Mouse (Mus musculus) bone marrow, adult 2 months (tissue): ENCODE measurements around the gene Dzank1. TPM values are rescaled to one million over a fixed set of nuclear protein-coding genes. Genes with fewer than 3 reads are reported as not detected.

Experiments
- H3K27ac ChIP-seq: fragments of 200-500 bp; 2 replicates; pipeline ENCODE4 v1.5.1; 2012; ENCODE audit warnings: low read depth, mild to moderate bottlenecking, control low read depth, inconsistent platforms, low read length; ENCODE audit not compliant: control insufficient read depth, poor library complexity, insufficient read depth
- H3K4me1 ChIP-seq: fragments of 200-500 bp; 2 replicates; pipeline ENCODE4 v1.6.1; 2011; ENCODE audit warnings: low read length; ENCODE audit not compliant: control insufficient read depth, insufficient read depth
- H3K4me3 ChIP-seq: fragments of 200-500 bp; replicated peaks from 2 replicates; pipeline ENCODE3; 2011; ENCODE audit warnings: mild to moderate bottlenecking, low read depth, low read length, control low read depth; ENCODE audit not compliant: control insufficient read depth
- CTCF ChIP-seq: fragments of 200-500 bp; IDR thresholded peaks from 2 replicates; pipeline ENCODE4 v1.5.1; 2011; ENCODE audit warnings: low read length, control low read depth; ENCODE audit not compliant: control insufficient read depth, insufficient read depth
- POLR2A ChIP-seq: fragments of 200-500 bp; IDR thresholded peaks from 2 replicates; pipeline ENCODE4 v1.6.1; 2011; ENCODE audit warnings: low read depth, mild to moderate bottlenecking, control low read depth, low read length, borderline replicate concordance; ENCODE audit not compliant: control insufficient read depth
- WGBS: fragments of 180-500 bp; shearing (Covaris S2); methylation state at CpG from one replicate; pipeline ENCODE4 v1.1.7; 2018; 5-methylcytosine and 5-hydroxymethylcytosine counted together
- polyA plus RNA-seq: library from polyadenylated mRNA; stranded (reverse); fragments of >200 nt; gene quantifications from 2 replicates; pipeline ENCODE4 v1.2.4, GENCODE M21; 2011; ENCODE audit warnings: low replicate concordance; ENCODE audit not compliant: missing spikeins, insufficient read depth, insufficient read length

The Dzank1 gene
- polyA plus RNA-seq, 1 experiment = 0.37 TPM

DNA sequence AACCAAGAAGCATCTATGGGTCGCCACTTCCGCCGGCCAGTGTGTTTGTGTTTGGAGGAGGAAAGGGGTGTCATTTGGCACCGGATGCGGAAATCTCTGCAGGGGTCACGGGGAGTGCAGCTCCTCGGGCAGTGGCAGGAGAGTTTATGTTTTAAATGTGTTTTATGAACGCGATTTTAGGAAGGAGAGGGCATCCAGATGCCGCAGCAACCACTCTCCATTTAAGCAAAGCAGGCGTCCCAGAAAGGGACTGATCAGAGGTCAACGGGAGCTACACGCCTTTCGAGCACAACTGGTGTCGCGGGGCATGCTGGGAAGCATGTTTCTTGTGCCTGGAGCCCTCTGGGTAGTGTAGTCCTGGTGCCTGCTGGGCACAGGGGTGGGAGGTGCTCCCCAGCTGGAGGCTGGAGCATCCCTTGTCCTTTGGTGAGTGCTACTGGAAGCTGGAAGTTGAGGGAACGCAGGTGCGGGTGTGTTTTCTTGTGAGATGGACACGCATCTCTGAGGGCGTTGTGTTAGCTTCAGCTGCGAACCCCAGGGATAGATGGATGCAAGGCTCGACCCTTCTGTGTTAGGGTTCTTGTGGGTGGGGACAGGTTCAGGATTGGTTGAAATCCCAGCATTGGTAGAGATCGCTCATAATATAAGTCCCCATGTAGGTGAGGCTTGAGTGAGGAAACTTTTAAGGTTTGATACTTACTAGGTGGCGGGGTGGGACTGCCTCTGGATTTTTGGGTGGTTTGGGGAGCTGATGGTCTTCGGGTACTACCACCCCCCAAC is 68.0 kb downstream of the Dzank1 start:
- Histone ChIP-seq H3K27ac (no peak overlapping the region), H3K4me1 (peaks cover 2% of the 10 kb centered on the region; the same call in 1 of the 2 replicates), H3K4me3 (peak overlapping the region; percentile 72)
- 17% methylated on average over 25 of the region's 25 CpGs for WGBS
- TF ChIP-seq POLR2A = no peak
- no peak for TF ChIP-seq CTCF

DNA sequence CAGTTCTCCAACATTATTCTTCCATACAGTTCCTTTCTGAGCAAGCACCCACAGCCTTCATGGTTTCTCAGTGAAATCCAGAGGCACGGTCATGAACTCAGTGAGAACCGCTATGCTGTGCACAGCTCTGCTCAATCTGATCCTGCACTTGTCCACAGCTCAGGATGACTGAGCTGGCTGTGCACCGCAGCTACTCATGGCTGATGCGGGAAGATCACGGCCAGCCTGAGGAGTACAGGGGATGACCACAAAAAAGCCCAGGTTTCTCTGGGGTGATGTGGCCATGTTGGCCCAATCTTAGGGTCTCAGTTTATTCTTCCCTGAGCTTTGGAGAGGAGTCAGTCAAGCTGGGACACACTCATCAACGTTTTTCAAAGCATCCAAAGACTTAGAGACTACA is 68.9 kb downstream of the Dzank1 start:
- H3K27ac ChIP-seq = no peak overlapping the region
- H3K4me1 ChIP-seq = peaks cover 2% of the 10 kb centered on the region; the same call in 1 of the 2 replicates
- WGBS = 81% methylated on average over 6 of the region's 6 CpGs
- H3K4me3 ChIP-seq = no peak overlapping the region
- TF ChIP-seq POLR2A (no peak), CTCF (no peak)

DNA sequence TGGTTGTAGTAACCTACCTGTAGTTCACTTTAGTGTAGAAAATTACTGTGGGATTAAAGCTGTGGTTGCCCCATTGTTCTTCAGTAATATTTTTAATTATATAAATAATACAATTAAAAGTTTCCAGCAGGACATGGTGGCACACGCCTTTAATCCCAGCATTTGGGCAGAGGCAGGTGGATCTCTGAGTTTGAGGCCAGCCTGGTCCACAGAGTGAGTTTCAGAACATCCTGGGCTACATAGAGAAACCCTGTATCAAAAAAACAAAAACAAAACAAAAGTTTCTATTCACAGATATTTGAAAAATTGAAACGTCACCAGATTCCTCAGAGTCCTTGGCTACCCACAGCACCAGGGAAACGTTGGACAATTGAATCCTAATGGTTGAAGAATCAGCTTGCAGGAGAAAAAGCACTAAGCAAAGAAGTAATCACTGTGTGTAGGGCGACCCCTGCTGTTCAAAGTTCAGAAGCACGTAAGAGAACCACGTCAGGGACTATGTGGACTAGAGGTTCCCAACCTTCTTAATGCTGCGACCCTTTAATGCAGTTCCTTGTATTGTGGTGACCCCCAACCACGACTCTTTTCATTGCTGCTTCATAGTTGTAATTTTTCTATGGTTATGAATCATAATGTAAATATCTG is 74.7 kb downstream of the Dzank1 start:
- Histone ChIP-seq H3K27ac (no peak overlapping the region), H3K4me1 (no peaks in the 10 kb centered on the region), H3K4me3 (no peak overlapping the region)
- TF ChIP-seq POLR2A = no peak
- TF ChIP-seq CTCF = peak; percentile 41
- 10% methylated on average over 8 of the region's 8 CpGs for WGBS

DNA sequence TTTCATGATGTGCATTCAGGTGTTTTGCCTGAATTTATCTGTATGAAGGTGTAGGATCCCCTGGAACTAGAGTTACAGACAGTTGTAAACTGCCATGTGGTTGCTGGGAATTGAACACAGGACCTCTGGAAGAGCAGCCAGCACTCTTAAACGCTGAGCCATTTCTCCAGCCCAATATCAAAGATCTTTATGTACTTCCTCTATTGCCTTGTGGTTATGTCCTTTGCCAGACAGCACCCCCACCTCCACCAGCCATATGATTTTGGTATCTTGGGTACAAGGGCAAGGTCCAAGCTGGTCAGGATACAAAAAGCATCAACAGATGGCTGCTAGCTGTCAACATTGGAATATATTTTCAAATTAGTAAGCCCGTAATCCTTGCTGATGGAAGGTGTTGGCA is 76.8 kb downstream of the Dzank1 start:
- no peak for TF ChIP-seq POLR2A
- H3K4me3 ChIP-seq = no peak overlapping the region
- 36% methylated on average over 2 of the region's 2 CpGs for whole genome bisulfite sequencing
- no peak overlapping the region for H3K27ac ChIP-seq
- H3K4me1 ChIP-seq = no peaks in the 10 kb centered on the region; the same call in 1 of the 2 replicates

DNA sequence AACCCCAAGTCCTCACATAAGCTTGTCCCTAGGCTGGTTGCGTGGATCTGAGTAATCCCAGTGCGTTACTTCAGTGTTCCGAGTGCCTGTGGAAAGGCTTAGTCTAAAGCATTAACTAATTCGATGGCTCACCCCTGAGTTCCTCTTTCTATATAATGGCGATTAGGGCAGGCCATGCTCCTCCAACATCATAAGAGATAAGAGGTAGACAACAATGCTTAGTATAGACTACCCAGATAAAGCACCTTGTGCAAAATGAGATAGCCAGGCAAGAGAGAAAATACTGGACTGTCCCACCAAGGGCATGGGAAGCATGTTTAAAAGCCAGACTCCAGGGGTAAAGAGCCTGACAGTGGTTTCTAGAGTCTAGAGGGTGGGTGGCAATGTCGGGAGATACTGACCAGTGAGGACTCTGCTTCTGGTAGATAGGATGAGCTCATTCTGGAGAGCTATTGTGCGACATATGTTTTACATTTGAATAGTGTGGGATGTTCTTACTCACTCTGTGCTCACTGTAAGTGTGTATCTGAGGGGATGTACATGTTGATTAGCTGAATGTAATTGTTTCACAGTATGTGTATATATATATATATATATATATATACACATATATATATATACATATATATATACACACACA is 80.7 kb downstream of the Dzank1 start:
- TF ChIP-seq POLR2A (no peak), CTCF (no peak)
- WGBS = 61% methylated on average over 7 of the region's 7 CpGs
- H3K4me3 ChIP-seq = no peak overlapping the region

DNA sequence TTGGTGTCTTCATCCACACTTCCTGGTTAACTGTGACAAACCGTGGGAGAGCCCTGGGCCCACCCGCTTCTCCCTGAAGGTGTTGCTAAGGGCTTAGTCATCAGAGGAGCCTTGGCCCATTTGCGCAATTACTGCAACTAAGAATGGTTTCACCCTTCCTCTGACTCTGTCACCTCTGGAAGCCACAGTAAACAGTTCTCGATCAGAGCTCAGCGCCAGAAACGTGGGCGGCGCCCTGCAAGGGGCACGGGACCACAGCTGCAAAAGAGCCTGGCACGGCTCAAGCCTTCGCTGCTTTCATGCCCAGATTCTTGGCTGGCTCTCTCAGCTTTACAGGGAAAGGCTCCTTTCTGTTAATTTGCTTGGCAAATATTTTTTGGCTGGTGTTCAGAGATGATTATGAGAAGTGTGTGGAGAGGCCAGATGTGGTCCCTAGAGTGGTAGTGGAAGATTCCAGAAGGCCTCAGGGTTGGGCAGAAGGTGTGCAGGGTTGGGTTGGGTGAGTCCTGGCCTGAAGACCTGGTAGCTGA is 85.8 kb downstream of the Dzank1 start:
- TF ChIP-seq CTCF = no peak
- no peaks in the 10 kb centered on the region; the same call in 1 of the 2 replicates for H3K4me1 ChIP-seq
- 48% methylated on average over 11 of the region's 11 CpGs for WGBS
- H3K27ac ChIP-seq = no peak overlapping the region
- no peak overlapping the region for H3K4me3 ChIP-seq

More for the DNA sequence above, 80.7 kb downstream of the Dzank1 start:
- Histone ChIP-seq H3K27ac (no peak overlapping the region), H3K4me1 (no peaks in the 10 kb centered on the region; the same call in 1 of the 2 replicates)

DNA sequence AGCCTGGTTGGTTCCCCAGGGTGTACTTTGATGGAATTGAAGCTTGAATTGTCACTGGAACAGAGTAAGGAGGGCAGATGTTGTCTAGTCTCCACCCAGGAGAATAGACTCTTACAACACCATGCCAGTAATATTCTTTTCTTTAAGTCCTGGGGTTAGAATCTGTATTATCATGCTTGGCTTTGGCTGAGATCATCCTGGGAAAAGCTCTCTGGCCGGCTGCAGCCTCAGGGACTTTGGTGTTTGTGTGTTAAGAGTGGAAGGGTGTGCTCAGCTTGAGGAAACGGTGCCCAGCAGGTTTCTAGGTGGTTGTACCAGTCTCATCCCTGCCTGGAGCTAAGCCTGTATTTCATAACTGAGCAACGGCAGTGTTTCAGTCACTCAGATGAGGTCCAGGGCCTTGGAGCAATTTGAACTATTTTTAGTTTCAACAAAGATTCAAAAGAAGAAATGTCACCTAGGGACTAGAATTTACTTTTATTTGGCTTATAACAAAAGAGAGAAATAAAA is 88.0 kb downstream of the Dzank1 start:
- Histone ChIP-seq H3K27ac (no peak overlapping the region), H3K4me3 (no peak overlapping the region), H3K4me1 (no peaks in the 10 kb centered on the region)
- TF ChIP-seq POLR2A = no peak
- no peak for TF ChIP-seq CTCF
- WGBS = 51% methylated on average over 3 of the region's 3 CpGs

DNA sequence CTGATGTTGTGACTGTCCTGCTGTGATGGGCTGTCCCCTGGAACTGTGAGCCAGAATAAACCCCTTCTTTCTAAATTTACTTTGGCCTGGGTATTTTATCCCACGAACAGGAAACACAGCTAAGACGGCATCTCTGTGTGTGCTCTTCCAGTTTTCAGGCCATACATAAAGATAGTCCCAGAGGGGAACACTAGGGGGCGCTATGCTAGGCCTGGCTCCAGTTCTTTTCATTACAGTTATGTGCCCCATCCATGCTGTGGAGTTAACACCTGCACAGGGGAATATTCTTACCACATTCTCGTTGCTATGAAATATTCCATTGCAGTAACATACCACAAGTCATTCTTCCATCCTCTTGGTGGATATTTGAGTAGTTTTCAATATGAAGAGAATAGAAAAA is 88.8 kb downstream of the Dzank1 start:
- Histone ChIP-seq H3K4me1 (no peaks in the 10 kb centered on the region), H3K4me3 (no peak overlapping the region), H3K27ac (no peak overlapping the region)
- TF ChIP-seq CTCF = peak; percentile 50; the same call in 1 of the 2 replicates
- TF ChIP-seq POLR2A = no peak
- 47% methylated on average over 4 of the region's 4 CpGs for WGBS

DNA sequence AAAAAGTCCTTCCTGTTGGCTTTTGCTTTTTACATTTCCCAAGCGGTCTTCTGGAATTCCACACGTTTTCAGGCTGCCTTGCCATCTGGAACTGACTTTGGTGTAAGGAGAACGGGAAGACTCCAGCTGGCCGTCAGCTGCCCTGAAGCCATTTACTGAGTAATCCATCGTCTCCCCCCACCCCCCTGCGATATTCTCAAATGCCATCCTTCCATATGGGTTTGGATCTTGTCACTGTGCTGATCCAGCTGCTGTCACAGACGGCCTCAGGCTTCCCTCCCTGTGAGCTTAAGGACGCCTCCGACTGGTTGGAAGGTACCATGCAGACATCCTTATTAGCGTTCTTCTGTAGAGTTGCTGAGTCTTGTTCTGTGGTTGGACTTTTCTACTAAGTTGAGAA is 91.5 kb downstream of the Dzank1 start:
- no peaks in the 10 kb centered on the region for H3K4me1 ChIP-seq
- no peak for TF ChIP-seq POLR2A
- TF ChIP-seq CTCF = no peak
- 86% methylated on average over 10 of the region's 10 CpGs for WGBS
- H3K27ac ChIP-seq = no peak overlapping the region
- no peak overlapping the region for H3K4me3 ChIP-seq
